Mouse (Mus musculus): ENCODE results near the gene Ddx42.

DNA sequence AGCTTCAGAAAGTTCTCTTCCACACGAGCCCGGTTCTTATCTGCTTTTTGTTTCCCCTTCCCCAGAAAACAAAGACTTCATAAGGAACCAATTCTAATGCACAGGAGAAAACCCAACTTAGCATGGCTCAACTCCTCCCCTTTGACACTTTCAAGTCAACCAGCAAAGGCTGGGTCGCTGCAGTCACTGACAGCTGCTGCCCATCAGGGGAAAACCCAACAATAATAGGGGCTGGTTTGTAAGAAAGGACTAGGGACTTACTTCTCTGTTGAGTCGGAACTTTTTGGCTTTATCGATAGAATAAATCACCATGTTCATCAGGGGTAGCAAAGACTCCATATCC is 14.6 kb upstream of the Ddx42 start, which contains the start of gene Strada:
- no peak for TF ChIP-seq CTCF (IDR thresholded peaks at IDR 0.05; ENCODE audit: low read depth)
- TF ChIP-seq EP300 (IDR thresholded peaks at IDR 0.05; ENCODE audit: low read depth) = no peak

Measured in heart, postnatal 0 days (tissue).